Mouse (Mus musculus) left cerebral cortex, adult 2 months (tissue): ENCODE results near the gene Cyth4. TPM values are rescaled to one million over a fixed set of nuclear protein-coding genes. Genes with fewer than 3 reads are reported as not detected.

ENCODE experiments used
- DNase-seq, 2 experiments: peaks; one replicate each; pipeline ENCODE4 v3.0.0; 2021 to 2022; ENCODE audit warnings: low spot score in 2 of 2, mixed read lengths in 1 of 2; ENCODE audit errors: extremely low spot score in 1 of 2
- H3K27ac ChIP-seq: fragments of 200-600 bp; 2 replicates; pipeline ENCODE4 v1.8.1; 2022
- H3K4me3 ChIP-seq: fragments of 200-600 bp; 2 replicates; pipeline ENCODE4 v1.8.1; 2022
- CTCF ChIP-seq: fragments of 200-600 bp; IDR thresholded peaks from 2 replicates; pipeline ENCODE4 v1.8.1; 2022; ENCODE audit warnings: antibody characterized with exemption, mild to moderate bottlenecking, moderate library complexity
- intact Hi-C: fragments of 180-260 bp; cut with DNase I; formaldehyde crosslinking; loops from one replicate; pipeline ENCODE4 v1.15.1; 2025
- total RNA-seq, 2 experiments: library from RNA; stranded (reverse); gene quantifications; 2 replicates each; pipeline ENCODE4 v1.2.3; 2021

Gene Cyth4
- total RNA-seq, 2 experiments from 2014 or later, result 10.0 to 10.3 TPM

- H3K27ac ChIP-seq, result no peak overlapping the region
- intact Hi-C loops, result no loop called here
- no peak for DNase-seq
- no peak overlapping the region for H3K4me3 ChIP-seq
- TF ChIP-seq CTCF, result no peak
Measured at GRCm38 (mm10) chr15:78588900-78589299, 7.9 kb upstream of the Cyth4 start.

DNA sequence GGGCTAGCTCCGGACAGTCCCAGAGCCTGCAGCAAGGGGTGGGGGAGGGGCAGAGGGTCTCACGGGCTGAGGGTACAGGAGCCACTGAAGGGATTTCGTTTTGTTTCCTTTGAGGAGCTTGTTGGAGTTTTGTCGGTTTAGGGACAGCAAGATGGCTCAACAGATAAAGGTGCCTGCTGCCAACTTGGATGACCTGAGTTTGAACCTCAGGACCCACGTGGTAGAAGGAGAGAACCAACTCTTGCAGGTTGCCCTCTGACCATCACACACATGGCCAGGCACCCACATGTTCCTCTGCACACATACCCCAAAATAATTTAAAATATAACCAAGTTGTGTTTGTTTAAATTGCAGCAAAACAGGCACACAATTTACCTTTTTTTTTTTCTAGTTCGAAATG, 6.9 kb upstream of the Cyth4 start:
- H3K4me3 ChIP-seq, result no peak overlapping the region
- intact Hi-C loops, result no loop called here
- no peak for DNase-seq
- TF ChIP-seq CTCF, result no peak
- no peak overlapping the region for H3K27ac ChIP-seq

DNA sequence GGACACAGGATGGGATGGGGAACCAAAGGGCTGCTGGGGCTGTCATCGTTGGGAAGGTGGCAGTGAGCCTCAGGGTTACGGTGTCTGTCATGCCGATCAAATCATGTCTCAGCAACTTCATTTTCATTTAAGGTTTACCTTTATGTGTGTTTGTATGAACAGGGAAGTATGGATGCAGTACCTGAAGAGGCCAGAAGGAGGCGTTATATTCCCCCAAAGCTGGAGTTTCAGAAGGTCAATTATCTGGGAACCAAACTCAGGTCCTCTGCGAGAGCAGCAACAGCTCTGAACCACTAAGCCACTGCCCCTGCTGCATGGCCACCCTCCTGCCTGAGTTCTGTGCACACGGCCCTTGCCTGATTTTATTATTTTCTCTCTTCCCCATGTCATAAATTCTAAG, 6.1 kb upstream of the Cyth4 start:
- DNase-seq, result no peak
- no peak overlapping the region for H3K4me3 ChIP-seq
- H3K27ac ChIP-seq, result no peak overlapping the region
- intact Hi-C loops, result no loop called here
- peak; percentile 32 for TF ChIP-seq CTCF

DNA sequence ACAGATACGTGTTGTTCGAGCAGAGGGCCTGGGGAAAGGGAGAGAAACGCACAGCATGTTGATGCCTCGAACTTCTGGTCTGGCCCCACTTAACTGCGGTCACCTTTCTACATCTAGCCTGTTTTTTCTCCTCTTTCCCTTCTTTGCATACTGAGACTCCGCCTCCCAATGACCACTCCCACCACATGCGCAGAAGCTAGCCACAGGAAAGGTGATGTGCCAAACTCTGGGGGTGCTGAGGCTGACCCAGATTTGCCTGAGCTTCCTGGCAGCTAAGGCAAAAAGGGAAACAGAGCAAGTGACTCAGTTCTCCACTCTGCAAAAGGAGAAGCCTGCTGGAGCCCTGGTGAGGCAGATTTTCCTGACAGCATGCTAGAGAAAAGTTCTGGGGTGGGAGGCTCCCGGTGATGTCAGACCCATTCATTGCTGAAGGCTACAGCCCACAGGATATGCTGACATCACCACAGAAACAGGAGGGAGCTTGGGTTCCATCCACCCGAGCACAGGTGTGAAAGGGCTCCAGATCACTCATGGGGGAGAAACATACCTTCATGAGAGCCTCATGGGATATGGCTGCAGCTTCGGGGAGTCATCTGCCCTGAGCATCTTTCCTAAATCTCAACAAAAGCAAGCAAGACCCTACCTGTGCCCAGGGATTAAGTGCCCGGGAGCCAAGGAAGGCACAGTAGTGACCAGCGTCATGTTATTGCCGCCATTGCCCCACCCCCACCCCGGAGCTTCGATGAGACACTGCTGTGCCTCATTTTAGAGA, 5.0 kb upstream of the Cyth4 start:
- no peak for DNase-seq
- intact Hi-C loops, result no loop called here

GRCm38 (mm10) chr15:78592452-78592968, 4.3 kb upstream of the Cyth4 start:
- Histone ChIP-seq H3K27ac (no peak overlapping the region), H3K4me3 (no peak overlapping the region)
- TF ChIP-seq CTCF, result no peak
- intact Hi-C loops, result no loop called here
- DNase-seq, result no peak

More for the DNA sequence above, 5.0 kb upstream of the Cyth4 start:
- H3K4me3 ChIP-seq, result no peak overlapping the region
- no peak overlapping the region for H3K27ac ChIP-seq
- no peak for TF ChIP-seq CTCF

DNA sequence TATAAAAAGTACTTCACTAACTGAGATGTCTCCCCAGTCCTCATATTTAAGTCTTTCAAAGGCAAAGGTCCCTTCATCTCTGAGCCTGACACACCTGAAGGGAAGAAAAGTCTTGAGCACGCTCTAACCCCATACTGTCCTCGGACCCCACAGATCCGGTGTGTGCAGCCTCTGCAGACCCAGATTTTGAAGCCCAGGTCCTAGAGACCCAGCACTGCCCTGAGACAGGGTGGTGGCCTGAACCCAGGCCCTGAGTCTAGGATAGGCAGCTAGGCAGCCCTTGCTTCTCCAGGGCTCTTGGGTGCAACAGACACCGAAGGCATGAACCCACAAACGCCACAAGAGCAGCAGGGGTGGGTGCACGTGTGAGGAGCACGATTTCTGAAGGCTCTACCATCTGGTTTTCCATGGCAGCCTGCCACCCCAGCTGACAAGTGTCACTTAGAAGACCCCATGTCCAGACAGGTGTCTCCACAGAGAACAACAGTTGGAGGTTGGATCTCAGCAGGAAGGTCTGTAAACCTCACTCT, 2.9 kb upstream of the Cyth4 start:
- DNase-seq, result no peak
- intact Hi-C loops, result no loop called here
- TF ChIP-seq CTCF, result no peak
- no peak overlapping the region for H3K4me3 ChIP-seq
- no peak overlapping the region for H3K27ac ChIP-seq

GRCm38 (mm10) chr15:78594831-78595230, 2.0 kb upstream of the Cyth4 start:
- H3K4me3 ChIP-seq, result no peak overlapping the region
- intact Hi-C loops, result no loop called here
- no peak for TF ChIP-seq CTCF
- H3K27ac ChIP-seq, result no peak overlapping the region
- DNase-seq, result no peak

DNA sequence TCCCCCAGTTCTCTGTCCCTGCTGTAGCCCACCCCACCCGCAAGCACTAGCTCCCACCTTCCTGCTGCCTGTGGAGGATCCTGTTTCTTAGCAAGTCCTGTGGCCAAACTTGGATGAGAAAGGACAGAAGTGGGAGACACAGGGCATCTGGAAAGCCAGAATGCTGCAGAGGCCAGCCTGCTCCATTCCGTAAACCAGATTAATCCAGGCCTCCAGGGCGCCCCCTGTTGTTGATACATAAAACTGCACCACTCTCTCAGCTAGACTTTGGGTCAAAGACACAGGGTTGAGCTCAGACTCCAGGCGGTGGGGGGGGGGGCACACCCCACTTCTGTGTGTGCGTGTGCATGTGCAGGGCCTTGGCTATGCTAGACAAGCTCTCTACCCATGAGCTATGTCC, 1.4 kb upstream of the Cyth4 start:
- H3K27ac ChIP-seq, result no peak overlapping the region
- intact Hi-C loops, result no loop called here
- TF ChIP-seq CTCF, result peak; percentile 10; the same call in 1 of the 2 replicates
- no peak for DNase-seq
- no peak overlapping the region for H3K4me3 ChIP-seq

DNA sequence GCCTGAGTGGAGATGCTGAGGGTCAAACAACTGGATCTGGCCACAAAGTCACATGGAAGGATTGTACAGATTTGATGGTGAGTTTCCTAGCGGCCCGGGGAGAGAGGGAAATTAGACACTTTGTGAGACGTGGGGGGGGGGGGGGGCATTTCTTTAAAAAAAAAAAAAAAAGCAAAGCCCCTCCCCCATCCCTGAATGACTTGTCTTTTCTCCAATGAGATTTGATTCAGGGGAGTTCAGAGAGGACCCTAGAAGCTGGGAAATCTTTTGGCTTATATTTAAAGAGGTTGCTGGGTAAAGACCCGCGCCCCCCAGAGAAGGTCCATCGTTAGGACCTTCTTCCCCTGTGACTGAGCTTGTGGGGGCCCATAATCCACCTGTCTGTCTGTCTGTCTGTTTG, 343 bp upstream of the Cyth4 start:
- TF ChIP-seq CTCF, result no peak
- DNase-seq, result no peak
- intact Hi-C loops, result no loop called here
- Histone ChIP-seq H3K27ac (no peak overlapping the region), H3K4me3 (no peak overlapping the region)

- TF ChIP-seq CTCF, result no peak
- intact Hi-C loops, result no loop called here
- no peak for DNase-seq
- Histone ChIP-seq H3K27ac (no peak overlapping the region; the same call in 1 of the 2 replicates), H3K4me3 (no peak overlapping the region)
Measured at GRCm38 (mm10) chr15:78597729-78598128, 882 bp downstream of the Cyth4 start.

DNA sequence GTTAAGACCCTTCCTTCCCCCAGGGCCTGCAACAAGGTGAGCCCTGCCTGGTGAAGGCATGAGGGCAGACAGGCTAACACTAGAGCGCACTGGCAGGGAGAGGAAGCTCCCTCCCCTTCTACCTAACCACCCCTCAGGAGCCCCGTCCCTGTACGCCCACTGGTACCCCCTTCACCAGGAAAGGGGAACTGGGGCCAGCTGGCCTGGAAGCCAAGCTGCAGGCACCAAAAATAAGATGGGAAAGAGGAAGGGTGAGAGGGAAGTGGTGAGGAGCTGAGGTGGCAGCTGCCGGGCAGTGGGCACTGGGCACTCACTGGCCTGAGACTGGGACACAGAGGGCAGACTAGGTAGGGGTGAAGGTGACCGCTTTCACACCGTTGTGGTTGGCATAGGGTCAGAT, 2.3 kb downstream of the Cyth4 start:
- TF ChIP-seq CTCF, result no peak
- intact Hi-C loops, result no loop called here
- H3K27ac ChIP-seq, result no peak overlapping the region; the same call in 1 of the 2 replicates
- no peak overlapping the region for H3K4me3 ChIP-seq
- DNase-seq, result no peak

GRCm38 (mm10) chr15:78599529-78600193, 2.8 kb downstream of the Cyth4 start:
- intact Hi-C loops, result no loop called here
- Histone ChIP-seq H3K27ac (no peak overlapping the region; the same call in 1 of the 2 replicates), H3K4me3 (no peak overlapping the region)
- no peak for DNase-seq
- no peak for TF ChIP-seq CTCF
